Mouse (Mus musculus): ENCODE results near the gene Prmt1.

Prmt1 gene

DNA sequence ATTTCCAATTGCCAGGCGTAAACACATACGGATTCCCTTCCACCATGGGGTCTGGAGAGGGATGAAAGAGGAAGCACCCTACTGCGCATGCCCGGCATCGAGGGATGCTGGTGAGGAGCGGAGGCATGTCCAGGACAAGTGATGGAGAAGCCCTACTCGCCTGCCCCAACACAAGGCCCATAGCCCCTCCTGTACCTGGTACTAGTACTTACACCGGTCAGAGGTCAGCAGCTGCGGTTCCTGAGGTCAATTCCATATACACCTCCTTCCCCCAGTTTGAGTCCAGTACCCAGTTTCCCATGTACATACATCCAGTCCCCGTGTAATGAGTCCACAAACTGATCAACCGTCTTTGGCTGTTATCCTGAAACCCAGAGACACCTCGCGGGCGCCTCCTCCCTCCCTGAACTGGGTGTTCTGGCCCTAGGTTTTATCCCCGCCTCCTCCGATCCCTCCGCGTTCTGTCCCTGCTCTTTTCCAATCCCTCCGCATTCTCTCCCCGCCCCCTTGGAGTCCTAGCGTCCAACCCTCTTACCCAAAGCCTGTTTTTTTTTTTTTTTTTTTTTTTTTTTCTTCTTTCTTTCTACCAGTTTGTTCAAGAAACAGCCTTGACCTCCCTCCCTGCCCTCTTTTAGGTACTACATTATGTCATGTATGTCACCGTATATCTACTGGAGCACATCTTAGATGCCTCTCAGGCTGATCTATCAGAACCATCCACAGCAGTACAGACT, 11.8 kb downstream of the Prmt1 start, which contains the start of gene Cpt1c:
Cpt1c (minus strand) TSS at position 469 of the 734 bp plus-strand sequence.
- DNase-seq, result peak; percentile 62

- DNase-seq, result no peak
These were observed 12.8 kb downstream of the Prmt1 start for GRCm38 (mm10) chr7:44973415-44974130.

DNA sequence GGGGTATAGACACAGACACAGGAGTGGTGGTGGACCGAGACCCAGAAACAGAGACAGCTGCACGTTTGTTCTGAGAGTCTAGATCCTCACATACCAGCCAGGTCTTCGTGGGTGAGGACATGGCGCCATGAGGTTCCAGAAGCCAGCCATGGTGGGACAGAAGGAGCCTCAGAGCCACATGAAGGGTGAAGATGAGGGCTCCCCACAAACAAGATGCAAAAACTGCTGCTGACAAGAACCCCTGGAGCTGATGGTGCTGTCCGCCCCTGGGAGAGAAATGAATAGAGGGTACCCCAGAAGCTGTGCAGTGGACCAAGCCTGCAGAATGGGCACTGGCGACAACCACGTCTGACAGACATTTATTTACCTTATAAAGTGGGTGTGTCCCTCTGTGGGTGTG, 15.2 kb downstream of the Prmt1 start:
- DNase-seq, result no peak

- peak; percentile 89 for DNase-seq
These were observed 16.1 kb downstream of the Prmt1 start for GRCm38 (mm10) chr7:44970231-44970691.

DNA sequence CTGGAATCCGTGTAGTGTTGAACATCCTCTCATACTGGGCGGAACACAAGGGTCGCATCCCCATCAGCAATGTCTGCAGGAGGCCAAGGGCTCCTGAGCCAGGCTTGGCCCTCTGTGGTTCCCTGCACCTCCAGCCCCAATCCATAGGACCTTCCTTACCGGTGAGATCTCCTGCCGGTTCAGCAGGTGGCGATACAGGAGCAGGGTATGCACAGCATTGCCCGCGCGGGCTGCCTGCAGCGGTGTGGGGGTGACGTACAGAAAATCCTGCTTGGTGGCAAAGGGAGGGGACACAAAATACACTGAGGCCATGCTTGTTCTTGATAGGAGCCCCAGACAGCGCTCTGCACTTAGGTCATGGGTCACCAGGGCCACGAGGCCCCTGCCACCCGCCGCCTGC, 19.7 kb downstream of the Prmt1 start:
- DNase-seq, result no peak

DNA sequence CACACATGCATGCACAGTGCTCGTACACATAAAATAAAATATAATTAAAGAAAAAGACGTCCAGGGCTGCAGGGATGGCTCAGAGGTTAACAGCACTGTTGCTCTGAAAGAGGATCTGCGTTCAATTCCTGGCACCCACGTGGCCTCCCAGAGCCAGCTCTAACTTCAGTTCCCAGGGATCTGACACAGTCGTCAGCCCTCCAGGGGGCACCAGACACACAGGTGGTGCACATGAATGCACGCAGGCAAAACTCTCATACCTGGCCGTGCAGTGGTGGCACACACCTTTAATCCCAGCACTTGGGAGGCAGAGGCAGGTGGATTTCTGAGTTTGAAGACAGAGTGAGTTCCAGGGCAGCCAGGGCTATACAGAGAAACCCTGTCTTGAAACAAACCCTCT, 20.4 kb downstream of the Prmt1 start:
- DNase-seq, result no peak

DNA sequence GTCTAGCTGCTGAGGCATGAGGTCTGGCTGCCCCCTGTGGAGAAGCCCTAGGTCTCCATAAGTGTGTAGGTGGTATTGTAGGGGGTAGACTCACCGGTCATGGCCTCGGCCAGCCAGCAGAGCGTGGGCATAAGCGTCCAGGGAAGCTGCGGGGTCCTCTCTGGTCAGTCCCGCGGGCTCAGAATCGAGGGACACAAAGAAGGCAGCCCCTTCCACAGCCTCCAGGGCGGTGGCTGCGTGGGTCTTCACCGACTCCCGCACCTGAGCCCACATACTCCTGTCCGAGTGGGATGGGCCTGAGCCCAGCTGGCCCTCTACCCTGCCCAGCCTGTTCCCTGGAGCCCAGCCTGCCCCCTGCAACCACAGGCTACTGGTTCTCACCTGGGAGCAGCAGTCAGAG, 21.4 kb downstream of the Prmt1 start:
- DNase-seq, result no peak

DNA sequence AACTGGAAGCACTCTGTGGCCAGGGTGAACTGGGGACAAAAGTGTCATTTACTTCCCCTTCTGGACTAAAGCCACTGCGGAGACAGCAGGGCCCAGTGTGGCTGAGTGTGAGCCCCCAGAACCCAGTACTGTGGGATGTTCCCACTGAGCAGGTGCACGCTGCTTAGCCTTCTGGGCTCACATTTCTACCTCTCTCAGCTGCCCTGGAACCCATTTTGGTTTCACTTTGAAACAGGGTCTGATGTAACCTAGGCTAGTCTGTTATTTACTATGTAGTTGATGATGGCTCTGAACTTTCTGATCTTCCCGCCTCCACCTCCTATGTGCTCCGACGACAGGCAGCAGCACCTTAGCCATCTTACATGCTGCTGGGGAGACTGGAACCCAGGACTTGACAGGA, 23.5 kb downstream of the Prmt1 start:
- no peak for DNase-seq

DNA sequence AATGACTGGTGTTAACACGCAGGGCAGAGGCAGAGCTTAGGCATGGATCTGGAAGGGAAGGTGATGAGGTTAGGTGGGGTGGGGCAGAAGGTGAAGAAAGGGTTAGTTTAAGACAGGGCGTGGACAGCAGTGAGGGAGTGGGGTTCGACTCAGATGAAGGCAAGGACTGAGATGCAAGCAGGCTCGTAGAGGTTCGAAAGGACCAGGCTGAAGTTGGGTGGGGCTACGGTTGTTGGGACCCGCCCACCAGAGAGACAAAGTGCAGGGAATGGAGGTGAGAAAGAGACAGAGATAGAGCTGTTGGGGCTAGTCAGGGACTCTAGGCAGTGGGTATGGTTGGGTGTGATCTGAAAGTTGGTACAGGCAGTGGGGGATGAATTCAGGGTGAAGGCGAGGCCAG, 24.0 kb downstream of the Prmt1 start:
- DNase-seq, result no peak

DNA sequence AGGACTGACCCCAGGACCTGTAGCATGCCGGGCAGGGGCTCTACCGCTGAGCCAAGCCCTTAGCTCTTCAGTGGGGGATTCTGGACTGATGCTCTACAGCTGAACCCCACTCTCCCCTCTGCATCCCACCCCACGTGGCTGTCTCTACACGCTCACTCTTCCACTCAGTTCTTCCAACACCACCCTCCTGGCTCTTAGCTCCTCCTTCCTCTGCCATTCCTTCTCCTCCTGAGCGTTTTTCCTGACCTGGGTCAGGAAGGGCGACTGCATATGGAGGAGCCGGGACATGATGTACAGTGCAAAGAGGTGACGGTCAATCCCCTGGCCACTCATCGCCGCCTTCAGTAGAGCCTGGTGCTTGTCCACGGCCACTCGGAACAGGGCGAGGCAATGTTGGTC, 25.9 kb downstream of the Prmt1 start:
- no peak for DNase-seq

GRCm38 (mm10) chr7:44959874-44960511, 26.4 kb downstream of the Prmt1 start:
- no peak for DNase-seq

GRCm38 (mm10) chr7:44959281-44959680, 27.1 kb downstream of the Prmt1 start:
- no peak for DNase-seq

DNA sequence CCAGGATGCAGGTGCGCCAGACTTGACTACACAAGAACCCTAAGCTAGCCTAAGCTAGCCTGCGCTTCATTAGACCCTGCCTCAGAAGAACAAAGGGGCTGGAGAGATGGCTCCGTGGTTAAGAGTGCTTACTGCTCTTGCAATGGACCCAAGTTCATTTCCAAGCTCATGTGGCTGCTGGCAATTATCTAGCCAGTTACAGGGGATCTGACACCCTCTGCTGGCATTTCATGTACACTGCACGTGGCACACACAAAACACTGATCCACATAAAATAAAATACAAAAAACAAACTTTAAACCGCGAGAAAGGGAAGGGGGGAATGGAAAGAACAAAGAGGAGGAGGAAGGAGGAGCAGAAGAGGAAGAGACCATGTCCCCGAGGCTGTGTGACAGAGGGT, 28.2 kb downstream of the Prmt1 start:
- DNase-seq, result peak; percentile 37

- DNase-seq, result no peak
These were observed 29.1 kb downstream of the Prmt1 start for GRCm38 (mm10) chr7:44957183-44957835.

DNA sequence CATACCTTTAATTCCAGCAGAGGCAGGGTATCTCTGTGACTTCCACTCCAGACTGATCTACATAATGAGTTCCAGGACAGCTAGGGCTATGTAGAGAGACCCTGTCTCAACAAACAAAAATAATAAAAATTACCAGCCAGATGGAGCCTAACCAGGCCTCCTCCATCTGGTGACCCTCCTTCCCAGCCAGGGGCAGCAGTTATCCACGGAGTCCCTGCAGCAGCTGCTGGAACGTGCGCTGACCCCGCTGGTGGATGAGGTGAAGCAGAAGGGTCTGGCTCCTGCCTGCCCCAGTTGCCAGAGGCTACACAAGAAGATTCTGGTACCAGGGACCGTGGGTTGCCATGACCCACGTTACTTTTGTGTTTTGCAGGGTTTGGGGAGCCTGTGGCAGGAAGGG, 30.1 kb downstream of the Prmt1 start:
- no peak for DNase-seq

DNA sequence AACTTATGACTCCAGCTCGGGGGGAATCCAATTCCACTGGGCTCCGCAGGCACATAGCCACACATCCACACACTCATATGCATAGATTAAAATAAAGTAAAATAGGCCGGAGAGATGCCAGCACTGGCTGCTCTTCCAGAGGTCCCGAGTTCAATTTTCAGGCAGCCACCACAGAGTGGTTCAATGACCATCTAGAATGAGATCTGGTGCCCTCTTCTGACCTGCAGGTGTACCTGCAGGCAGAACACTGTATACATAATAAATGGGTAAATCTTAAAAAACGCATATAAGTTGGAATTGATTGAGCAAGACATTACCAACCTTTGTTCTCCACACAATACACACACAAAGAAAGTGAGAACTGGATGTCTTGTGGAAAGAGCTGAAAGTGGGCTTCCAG, 30.7 kb downstream of the Prmt1 start:
- no peak for DNase-seq

GRCm38 (mm10) chr7:44954091-44954885, 32.1 kb downstream of the Prmt1 start:
- no peak for DNase-seq

DNA sequence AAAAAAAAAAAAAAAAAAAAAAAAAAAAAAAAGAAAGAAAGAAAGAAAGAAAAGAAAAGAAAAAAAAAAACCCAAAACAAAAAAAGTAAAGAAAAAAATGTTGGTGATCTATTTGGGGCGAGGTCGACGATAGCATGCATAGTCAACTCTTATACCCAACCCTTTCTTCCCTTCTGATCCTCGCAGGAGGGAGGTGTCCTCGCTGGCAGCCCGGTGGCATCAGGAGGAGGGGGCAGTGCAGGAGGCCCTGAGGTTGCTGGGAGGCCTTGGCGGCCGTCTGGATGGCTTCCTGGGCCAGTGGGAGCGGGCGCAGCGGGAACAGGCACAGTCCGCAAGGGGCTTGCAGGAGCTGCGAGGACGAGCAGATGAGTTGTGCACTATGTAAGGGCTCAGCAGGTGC, 32.8 kb downstream of the Prmt1 start:
- no peak for DNase-seq

- peak; percentile 96 for DNase-seq
These were observed 33.6 kb downstream of the Prmt1 start for GRCm38 (mm10) chr7:44952611-44953306.

GRCm38 (mm10) chr7:44951960-44952359, 34.4 kb downstream of the Prmt1 start:
- peak; percentile 83 for DNase-seq

GRCm38 (mm10) chr7:44949922-44950321, 36.4 kb downstream of the Prmt1 start:
- no peak for DNase-seq

DNA sequence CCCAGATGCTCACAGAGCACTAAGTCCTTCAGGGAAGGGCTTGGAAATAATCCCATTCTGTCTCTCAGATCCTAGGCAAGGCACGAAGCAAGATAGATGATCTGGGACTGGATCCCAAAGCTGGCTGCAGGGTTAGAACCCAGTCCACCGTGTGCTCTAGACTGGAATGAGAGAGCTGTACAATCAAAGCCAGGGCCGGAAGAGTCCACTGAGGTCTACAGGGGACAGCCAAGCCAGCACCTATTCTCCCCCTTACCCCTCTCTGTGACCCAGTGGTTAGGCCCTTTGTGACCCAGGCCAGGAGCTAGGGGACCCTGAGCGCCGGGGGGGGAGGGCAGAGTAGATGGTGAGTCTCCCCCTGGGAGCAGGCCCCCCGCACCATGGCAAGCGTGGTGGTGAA, 43.5 kb downstream of the Prmt1 start, which contains the start of gene Tsks:
Tsks (plus strand) TSS at position 301 of the 400 bp plus-strand sequence.
- no peak for DNase-seq

Measured in kidney, adult 11 months (tissue).